Mouse (Mus musculus) lung, embryonic 15.5 days (tissue): ENCODE results near the gene Patz1. TPM values are rescaled to one million over a fixed set of nuclear protein-coding genes. Genes with fewer than 3 reads are reported as not detected.

ENCODE experiments used
- ATAC-seq: fragments of 200-750 bp; cut with Nextera tagmentation; 2 replicates; pipeline ENCODE4 v1.8.0; 2017; ENCODE audit warnings: moderate number of reproducible peaks, borderline replicate concordance; ENCODE audit not compliant: low FRiP score, low TSS enrichment; ENCODE audit errors: extremely low read depth
- H3K27ac ChIP-seq: fragments of 300-500 bp; sonication (generic); 2 replicates; pipeline ENCODE4 v1.5.1; 2015; ENCODE audit warnings: moderate library complexity, mild to moderate bottlenecking, inconsistent platforms
- H3K27me3 ChIP-seq: fragments of 300-500 bp; sonication (generic); 2 replicates; pipeline ENCODE4 v1.6.1; 2015; ENCODE audit warnings: inconsistent platforms
- H3K36me3 ChIP-seq: fragments of 300-500 bp; sonication (generic); 2 replicates; pipeline ENCODE4 v1.6.1; 2015; ENCODE audit warnings: inconsistent platforms
- H3K4me1 ChIP-seq: fragments of 300-500 bp; sonication (generic); 2 replicates; pipeline ENCODE4 v1.6.1; 2015; ENCODE audit warnings: inconsistent platforms
- H3K4me2 ChIP-seq: fragments of 300-500 bp; sonication (generic); 2 replicates; pipeline ENCODE4 v1.6.1; 2015; ENCODE audit warnings: inconsistent platforms, mild to moderate bottlenecking, moderate library complexity
- H3K4me3 ChIP-seq: fragments of 300-500 bp; sonication (generic); 2 replicates; pipeline ENCODE4 v1.5.1; 2015; ENCODE audit warnings: mild to moderate bottlenecking, inconsistent platforms
- H3K9ac ChIP-seq: fragments of 300-500 bp; sonication (generic); 2 replicates; pipeline ENCODE4 v1.6.1; 2015; ENCODE audit warnings: inconsistent platforms
- H3K9me3 ChIP-seq: fragments of 300-500 bp; sonication (generic); 2 replicates; pipeline ENCODE4 v1.6.1; 2016; ENCODE audit warnings: inconsistent platforms
- WGBS: fragments of 180-500 bp; shearing (Covaris S2); methylation state at CpG from one replicate; pipeline ENCODE4 v1.1.7; 2015; 5-methylcytosine and 5-hydroxymethylcytosine counted together
- polyA plus RNA-seq: library from polyadenylated mRNA; unstranded; fragments of >200 nt; fragmentation: Nextera tagmentation; extraction: Ambion mirVana; gene quantifications from 2 replicates; pipeline ENCODE4 v1.2.1, GENCODE M21; 2015

Gene Patz1
- polyA plus RNA-seq: 48.9 and 52.7 TPM in 2 replicates

GRCm38 (mm10) chr11:3288521-3289301 is at the start of gene Patz1:
Patz1 (plus strand) TSS chr11:3288874.
- H3K27ac ChIP-seq: peak within 1 kb of the TSS; percentile 100
- H3K4me2 ChIP-seq: peak within 1 kb of the TSS; percentile 96
- peak within 1 kb of the TSS; percentile 99 for H3K9ac ChIP-seq
- no peak; the same call in 1 of the 2 replicates for ATAC-seq
- H3K4me3 ChIP-seq: peak within 1 kb of the TSS; percentile 90
- under 1% methylated on average over 41 of the region's 41 CpGs for WGBS
- H3K36me3 ChIP-seq: peaks cover 6% of the 10 kb centered on the region
- H3K4me1 ChIP-seq: peaks cover 29% of the 10 kb centered on the region
- H3K27me3 ChIP-seq: no peaks in the 10 kb centered on the region
- no peaks in the 10 kb centered on the region for H3K9me3 ChIP-seq

- Histone ChIP-seq H3K36me3 (peaks cover 90% of the 10 kb centered on the region), H3K4me3 (no peak overlapping the region), H3K4me1 (no peaks in the 10 kb centered on the region), H3K4me2 (no peak overlapping the region), H3K9me3 (no peaks in the 10 kb centered on the region), H3K27ac (no peak overlapping the region), H3K27me3 (no peaks in the 10 kb centered on the region), H3K9ac (no peak overlapping the region)
- ATAC-seq: no peak
- WGBS: 90% methylated on average over 7 of the region's 7 CpGs
These were observed 46.3 kb upstream of the Patz1 start for GRCm38 (mm10) chr11:3242395-3242794.

GRCm38 (mm10) chr11:3243771-3244170 is 44.9 kb upstream of the Patz1 start:
- 79% methylated on average over 4 of the region's 4 CpGs for WGBS
- no peak overlapping the region for H3K4me2 ChIP-seq

GRCm38 (mm10) chr11:3247387-3247786 is 41.3 kb upstream of the Patz1 start:
- Histone ChIP-seq H3K4me3 (no peak overlapping the region), H3K9ac (no peak overlapping the region), H3K4me1 (no peaks in the 10 kb centered on the region), H3K4me2 (no peak overlapping the region), H3K27ac (no peak overlapping the region), H3K36me3 (peaks cover 91% of the 10 kb centered on the region), H3K27me3 (no peaks in the 10 kb centered on the region), H3K9me3 (no peaks in the 10 kb centered on the region)
- WGBS: 83% methylated on average over 2 of the region's 2 CpGs
- ATAC-seq: no peak

More at GRCm38 (mm10) chr11:3243771-3244170, 44.9 kb upstream of the Patz1 start:
- no peaks in the 10 kb centered on the region for H3K27me3 ChIP-seq
- no peak overlapping the region for H3K9ac ChIP-seq
- H3K9me3 ChIP-seq: no peaks in the 10 kb centered on the region
- no peaks in the 10 kb centered on the region for H3K4me1 ChIP-seq
- H3K36me3 ChIP-seq: peaks cover 91% of the 10 kb centered on the region
- no peak for ATAC-seq
- H3K4me3 ChIP-seq: no peak overlapping the region
- no peak overlapping the region for H3K27ac ChIP-seq

GRCm38 (mm10) chr11:3259537-3259936 is 29.1 kb upstream of the Patz1 start:
- Histone ChIP-seq H3K36me3 (peaks cover 80% of the 10 kb centered on the region), H3K4me3 (no peak overlapping the region), H3K9me3 (no peaks in the 10 kb centered on the region), H3K9ac (no peak overlapping the region), H3K27me3 (no peaks in the 10 kb centered on the region), H3K4me2 (no peak overlapping the region), H3K27ac (no peak overlapping the region), H3K4me1 (peaks cover 8% of the 10 kb centered on the region)
- 86% methylated on average over 1 of the region's 1 CpGs for WGBS
- ATAC-seq: no peak

GRCm38 (mm10) chr11:3265291-3266078 is 23.2 kb upstream of the Patz1 start:
- Histone ChIP-seq H3K27ac (peak overlapping the region; percentile 95), H3K9me3 (no peaks in the 10 kb centered on the region), H3K4me3 (peak overlapping the region; percentile 95), H3K4me2 (peak overlapping the region; percentile 65), H3K36me3 (peaks cover 34% of the 10 kb centered on the region), H3K27me3 (no peaks in the 10 kb centered on the region), H3K4me1 (peaks cover 21% of the 10 kb centered on the region), H3K9ac (peak overlapping the region; percentile 99)
- WGBS: under 1% methylated on average over 26 of the region's 26 CpGs
- no peak for ATAC-seq

- Histone ChIP-seq H3K4me3 (peak within 1 kb of the TSS; percentile 95), H3K9ac (peak within 1 kb of the TSS; percentile 99), H3K4me2 (peak within 1 kb of the TSS; percentile 65), H3K9me3 (no peaks in the 10 kb centered on the region), H3K27me3 (no peaks in the 10 kb centered on the region), H3K36me3 (peaks cover 27% of the 10 kb centered on the region), H3K27ac (peak within 1 kb of the TSS; percentile 95), H3K4me1 (peaks cover 21% of the 10 kb centered on the region)
- 0% methylated on average over 64 of the region's 72 CpGs for WGBS
- peak; percentile 99 for ATAC-seq
These were observed 22.5 kb upstream of the Patz1 start, which contains the start of gene Drg1 for GRCm38 (mm10) chr11:3266079-3266685. Drg1 (minus strand) TSS chr11:3266415.

- H3K4me2 ChIP-seq: peak overlapping the region; percentile 53
- 45% methylated on average over 7 of the region's 7 CpGs for WGBS
- H3K36me3 ChIP-seq: peaks cover 18% of the 10 kb centered on the region
- peak overlapping the region; percentile 87 for H3K27ac ChIP-seq
- peak overlapping the region; percentile 62 for H3K9ac ChIP-seq
- H3K4me3 ChIP-seq: peak overlapping the region; percentile 95
- H3K4me1 ChIP-seq: peaks cover 21% of the 10 kb centered on the region
- H3K9me3 ChIP-seq: no peaks in the 10 kb centered on the region
- no peaks in the 10 kb centered on the region for H3K27me3 ChIP-seq
- ATAC-seq: no peak
These were observed 21.5 kb upstream of the Patz1 start for GRCm38 (mm10) chr11:3267133-3267532.

GRCm38 (mm10) chr11:3269241-3269640 is 19.4 kb upstream of the Patz1 start:
- no peaks in the 10 kb centered on the region for H3K27me3 ChIP-seq
- H3K4me1 ChIP-seq: peaks cover 16% of the 10 kb centered on the region
- no peak overlapping the region for H3K4me2 ChIP-seq
- 26% methylated on average over 4 of the region's 4 CpGs for WGBS
- H3K36me3 ChIP-seq: peaks cover 1% of the 10 kb centered on the region; the same call in 1 of the 2 replicates
- no peak overlapping the region for H3K9ac ChIP-seq
- H3K27ac ChIP-seq: no peak overlapping the region
- H3K9me3 ChIP-seq: no peaks in the 10 kb centered on the region
- H3K4me3 ChIP-seq: no peak overlapping the region
- no peak for ATAC-seq

- H3K27me3 ChIP-seq: no peaks in the 10 kb centered on the region
- 48% methylated on average over 5 of the region's 5 CpGs for WGBS
- H3K4me2 ChIP-seq: no peak overlapping the region
These were observed 10.3 kb upstream of the Patz1 start for GRCm38 (mm10) chr11:3278351-3278750.

GRCm38 (mm10) chr11:3279729-3280128 is 8.9 kb upstream of the Patz1 start:
- H3K4me1 ChIP-seq: no peaks in the 10 kb centered on the region
- ATAC-seq: no peak
- WGBS: 68% methylated on average over 2 of the region's 2 CpGs

More at GRCm38 (mm10) chr11:3278351-3278750, 10.3 kb upstream of the Patz1 start:
- H3K9me3 ChIP-seq: 0 out of 2 replicates have a peak, but pooled peaks cover 2% of the 10 kb centered on the region
- H3K36me3 ChIP-seq: no peaks in the 10 kb centered on the region
- ATAC-seq: no peak
- H3K4me3 ChIP-seq: no peak overlapping the region
- H3K4me1 ChIP-seq: no peaks in the 10 kb centered on the region
- no peak overlapping the region for H3K27ac ChIP-seq
- no peak overlapping the region for H3K9ac ChIP-seq

More at GRCm38 (mm10) chr11:3279729-3280128, 8.9 kb upstream of the Patz1 start:
- H3K27ac ChIP-seq: no peak overlapping the region
- H3K4me3 ChIP-seq: no peak overlapping the region
- 0 out of 2 replicates have a peak, but pooled peaks cover 2% of the 10 kb centered on the region for H3K9me3 ChIP-seq
- no peaks in the 10 kb centered on the region for H3K27me3 ChIP-seq
- no peaks in the 10 kb centered on the region for H3K36me3 ChIP-seq
- H3K4me2 ChIP-seq: no peak overlapping the region
- no peak overlapping the region for H3K9ac ChIP-seq
